Mouse (Mus musculus): ENCODE results near the gene Usp38.

DNA sequence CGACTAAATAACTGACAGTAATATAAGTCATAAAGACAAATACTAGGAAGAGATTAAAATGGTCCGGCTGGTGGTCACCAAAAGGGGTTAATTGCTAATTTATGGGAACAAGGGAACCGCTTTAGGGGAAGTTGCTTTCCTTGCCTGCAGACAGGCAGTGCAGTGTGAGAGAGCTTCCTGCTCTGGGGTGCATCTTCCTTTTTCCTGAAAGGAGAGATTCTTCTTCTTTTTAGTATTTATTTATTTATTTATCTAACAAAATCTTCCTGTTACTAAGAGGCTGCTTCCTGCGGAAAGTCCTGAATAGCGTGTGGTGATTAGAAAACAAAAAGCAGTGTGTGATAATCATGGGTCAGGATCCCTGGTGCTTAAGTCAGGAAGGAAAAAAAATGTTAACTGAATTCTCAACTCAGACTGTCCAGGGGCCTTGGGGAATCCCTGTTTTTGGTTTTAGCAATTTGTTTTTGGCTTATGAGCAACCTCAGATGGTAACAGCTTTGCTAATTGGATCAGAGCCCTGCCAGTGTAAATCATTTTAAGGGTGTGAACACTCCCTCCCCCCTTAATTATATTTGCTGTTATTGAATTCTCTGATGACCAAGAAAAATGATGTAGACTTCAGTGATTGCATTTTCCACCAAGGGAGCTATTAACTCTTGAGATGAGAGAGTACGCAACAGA, 62.4 kb downstream of the Usp38 start:
- no peak for TF ChIP-seq CTCF (IDR thresholded peaks at IDR 0.05; ENCODE audit: low read depth, low read length)
- no peak for TF ChIP-seq POLR2AphosphoS5 (IDR thresholded peaks at IDR 0.05; ENCODE audit: insufficient replicate concordance, low read depth, low read length)
